Mouse (Mus musculus) forebrain, embryonic 16.5 days (tissue): ENCODE data around the gene Ptprcap. TPM values are rescaled to one million over a fixed set of nuclear protein-coding genes. Genes with fewer than 3 reads are reported as not detected.

Experiments used
- ATAC-seq: fragments of 200-750 bp; cut with Nextera tagmentation; 2 replicates; pipeline ENCODE4 v1.8.0; 2017; ENCODE audit warnings: mild to moderate bottlenecking, moderate library complexity
- H3K27ac ChIP-seq: fragments of 300-500 bp; sonication (generic); 2 replicates; pipeline ENCODE4 v1.5.1; 2014; ENCODE audit warnings: low read length, control low read depth
- H3K27me3 ChIP-seq: fragments of 300-500 bp; sonication (generic); replicated peaks from 2 replicates; pipeline ENCODE4 v1.6.1; 2014; ENCODE audit warnings: low read length; ENCODE audit not compliant: control insufficient read depth, insufficient read depth
- H3K36me3 ChIP-seq: fragments of 300-500 bp; sonication (generic); 2 replicates; pipeline ENCODE4 v1.6.1; 2014; ENCODE audit not compliant: control insufficient read depth, insufficient read depth
- H3K4me1 ChIP-seq: fragments of 300-500 bp; sonication (generic); replicated peaks from 2 replicates; pipeline ENCODE4 v1.6.1; 2014; ENCODE audit warnings: low read length; ENCODE audit not compliant: control insufficient read depth, insufficient read depth
- H3K4me2 ChIP-seq: fragments of 300-500 bp; sonication (generic); 2 replicates; pipeline ENCODE4 v1.6.1; 2014; ENCODE audit warnings: mild to moderate bottlenecking, low read length, control low read depth
- H3K4me3 ChIP-seq: fragments of 300-500 bp; sonication (generic); replicated peaks from 2 replicates; pipeline ENCODE4 v1.5.1; 2014; ENCODE audit warnings: mild to moderate bottlenecking, low read length, control low read depth
- H3K9ac ChIP-seq: fragments of 300-500 bp; sonication (generic); replicated peaks from 2 replicates; pipeline ENCODE4 v1.6.1; 2014; ENCODE audit warnings: low read depth, low read length, control low read depth
- H3K9me3 ChIP-seq: fragments of 300-500 bp; sonication (generic); 2 replicates; pipeline ENCODE4 v1.6.1; 2016; ENCODE audit warnings: low read length; ENCODE audit not compliant: control insufficient read depth
- WGBS: fragments of 180-500 bp; shearing (Covaris S2); extraction: QIAGEN DNeasy Blood & Tissue Kit; methylation state at CpG from one replicate; pipeline ENCODE4 v1.1.7; 2014; 5-methylcytosine and 5-hydroxymethylcytosine counted together
- polyA plus RNA-seq: library from polyadenylated mRNA; unstranded; fragments of >200 nt; fragmentation: Nextera tagmentation; extraction: Ambion mirVana; gene quantifications from 2 replicates; pipeline ENCODE4 v1.2.1, GENCODE M21; 2015

Gene Ptprcap
- polyA plus RNA-seq, 1 experiment from 2014 or later, result not detected

DNA sequence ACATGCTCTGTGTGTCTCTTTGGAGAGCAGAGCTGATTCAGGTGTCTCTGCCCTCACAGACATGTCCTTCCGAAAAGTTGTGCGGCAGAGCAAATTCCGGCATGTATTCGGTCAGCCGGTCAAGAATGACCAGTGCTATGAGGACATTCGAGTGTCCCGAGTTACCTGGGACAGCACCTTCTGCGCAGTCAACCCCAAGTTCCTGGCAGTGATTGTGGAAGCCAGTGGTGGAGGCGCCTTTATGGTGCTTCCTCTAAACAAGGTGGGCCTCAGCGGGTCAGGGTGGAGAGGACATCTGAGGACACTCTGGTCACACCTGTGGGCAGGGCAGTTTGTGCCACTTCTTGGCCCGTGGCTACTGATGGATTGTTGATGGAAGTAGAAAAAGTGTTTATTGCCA is 4.1 kb upstream of the Ptprcap start:
- WGBS, result 89% methylated on average over 11 of the region's 11 CpGs
- H3K4me1 ChIP-seq, result peaks cover 22% of the 10 kb centered on the region
- no peak for ATAC-seq

DNA sequence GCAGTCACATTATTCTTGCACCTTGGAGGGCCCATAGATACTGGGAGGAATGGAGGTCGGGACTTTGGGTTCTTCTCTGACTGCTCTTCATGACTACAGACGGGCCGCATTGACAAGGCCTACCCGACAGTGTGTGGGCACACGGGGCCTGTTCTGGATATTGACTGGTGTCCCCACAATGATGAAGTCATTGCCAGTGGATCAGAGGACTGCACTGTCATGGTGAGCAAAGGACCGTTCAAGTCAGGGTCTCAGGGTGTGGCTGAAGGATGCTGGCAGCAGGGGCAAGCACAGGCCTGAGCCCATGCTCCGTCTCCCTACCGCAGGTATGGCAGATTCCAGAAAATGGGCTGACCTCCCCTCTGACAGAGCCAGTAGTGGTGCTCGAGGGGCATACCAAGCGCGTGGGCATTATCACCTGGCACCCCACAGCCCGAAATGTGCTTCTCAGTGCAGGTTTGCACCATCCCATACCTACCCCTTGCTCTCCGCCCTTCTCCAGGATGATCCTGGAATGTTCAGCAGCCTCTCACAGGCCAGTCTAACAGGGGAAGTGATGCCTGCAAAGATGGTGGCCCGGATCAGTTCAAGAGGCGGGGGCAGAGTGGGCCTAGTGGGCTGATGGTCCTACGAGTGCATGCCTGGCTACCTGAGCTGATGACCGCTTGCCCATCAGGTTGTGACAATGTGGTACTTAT is 3.5 kb upstream of the Ptprcap start:
- no peak overlapping the region for H3K9ac ChIP-seq
- H3K27ac ChIP-seq, result no peak overlapping the region
- H3K4me1 ChIP-seq, result peaks cover 22% of the 10 kb centered on the region
- ATAC-seq, result no peak
- H3K27me3 ChIP-seq, result no peaks in the 10 kb centered on the region
- no peak overlapping the region for H3K4me2 ChIP-seq
- H3K4me3 ChIP-seq, result no peak overlapping the region
- H3K36me3 ChIP-seq, result peaks cover 6% of the 10 kb centered on the region; the same call in 1 of the 2 replicates
- H3K9me3 ChIP-seq, result no peaks in the 10 kb centered on the region
- WGBS, result 93% methylated on average over 17 of the region's 17 CpGs

More for the DNA sequence above, 4.1 kb upstream of the Ptprcap start:
- H3K27ac ChIP-seq, result no peak overlapping the region; the same call in 1 of the 2 replicates
- H3K4me2 ChIP-seq, result peak overlapping the region; percentile 96
- no peaks in the 10 kb centered on the region for H3K27me3 ChIP-seq
- H3K4me3 ChIP-seq, result peak overlapping the region; percentile 88
- no peaks in the 10 kb centered on the region for H3K9me3 ChIP-seq
- H3K36me3 ChIP-seq, result peaks cover 6% of the 10 kb centered on the region; the same call in 1 of the 2 replicates
- H3K9ac ChIP-seq, result peak overlapping the region; percentile 91

DNA sequence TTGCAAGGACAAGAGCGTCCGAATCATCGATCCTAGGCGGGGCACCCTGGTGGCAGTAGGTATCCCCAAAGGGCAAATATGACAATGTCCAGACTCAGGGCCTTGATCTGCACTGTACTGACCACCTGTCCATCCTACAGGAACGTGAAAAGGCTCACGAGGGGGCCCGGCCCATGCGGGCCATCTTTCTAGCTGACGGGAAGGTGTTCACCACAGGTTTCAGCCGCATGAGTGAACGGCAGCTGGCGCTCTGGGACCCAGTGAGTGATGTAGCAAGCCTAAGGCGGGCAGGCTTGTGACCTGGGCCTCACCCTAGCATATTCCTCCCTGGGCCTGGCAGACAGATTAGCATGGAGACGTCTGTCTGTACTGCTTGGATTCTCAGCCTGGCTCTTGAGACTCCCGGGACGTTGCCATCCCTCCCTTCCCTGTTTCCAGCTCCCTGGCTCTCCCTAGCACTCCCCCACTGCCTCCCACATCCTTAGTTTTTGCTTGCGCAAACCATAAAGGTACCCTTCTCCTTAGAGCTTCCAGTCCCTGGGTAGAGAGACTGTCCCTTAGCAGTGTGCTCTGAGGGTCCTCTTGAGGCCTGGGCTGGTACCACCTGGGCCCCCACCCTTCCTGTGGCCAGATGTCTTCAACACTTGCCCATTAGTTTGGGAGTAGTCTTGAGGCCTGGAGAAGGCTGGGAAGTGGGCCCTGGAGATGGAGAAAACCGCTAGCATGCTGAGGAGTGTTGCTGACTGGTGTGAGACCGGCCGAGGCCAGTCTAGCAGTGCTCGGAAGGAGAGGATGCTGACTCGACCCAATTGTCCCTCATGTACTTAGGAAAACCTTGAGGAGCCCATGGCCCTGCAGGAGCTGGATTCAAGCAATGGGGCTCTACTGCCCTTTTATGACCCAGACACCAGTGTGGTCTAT is 2.6 kb upstream of the Ptprcap start:
- no peak for ATAC-seq
- Histone ChIP-seq H3K27me3 (no peaks in the 10 kb centered on the region), H3K36me3 (peaks cover 6% of the 10 kb centered on the region; the same call in 1 of the 2 replicates), H3K9me3 (no peaks in the 10 kb centered on the region), H3K4me3 (no peak overlapping the region), H3K4me1 (peaks cover 22% of the 10 kb centered on the region), H3K4me2 (no peak overlapping the region), H3K27ac (no peak overlapping the region), H3K9ac (no peak overlapping the region)
- WGBS, result 88% methylated on average over 22 of the region's 22 CpGs

DNA sequence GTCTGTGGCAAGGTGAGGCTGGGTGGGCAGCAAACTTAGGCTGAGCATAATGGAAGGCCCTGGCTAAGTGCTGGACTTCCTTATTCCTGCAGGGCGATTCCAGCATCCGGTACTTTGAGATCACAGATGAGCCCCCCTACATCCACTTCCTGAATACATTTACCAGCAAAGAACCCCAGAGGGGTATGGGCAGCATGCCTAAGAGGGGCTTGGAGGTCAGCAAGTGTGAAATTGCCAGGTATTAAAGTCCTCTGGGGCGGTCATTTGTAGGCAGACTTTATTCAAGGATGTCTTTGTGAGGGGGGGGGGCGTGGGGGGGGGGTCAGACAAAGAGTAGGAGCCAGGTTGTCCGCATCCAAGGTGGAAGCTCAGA is 1.9 kb upstream of the Ptprcap start:
- Histone ChIP-seq H3K9me3 (no peaks in the 10 kb centered on the region), H3K4me1 (peaks cover 22% of the 10 kb centered on the region), H3K4me2 (no peak overlapping the region), H3K27ac (no peak overlapping the region), H3K4me3 (no peak overlapping the region), H3K27me3 (no peaks in the 10 kb centered on the region), H3K36me3 (peaks cover 6% of the 10 kb centered on the region; the same call in 1 of the 2 replicates), H3K9ac (no peak overlapping the region)
- no peak for ATAC-seq
- 72% methylated on average over 5 of the region's 5 CpGs for WGBS

DNA sequence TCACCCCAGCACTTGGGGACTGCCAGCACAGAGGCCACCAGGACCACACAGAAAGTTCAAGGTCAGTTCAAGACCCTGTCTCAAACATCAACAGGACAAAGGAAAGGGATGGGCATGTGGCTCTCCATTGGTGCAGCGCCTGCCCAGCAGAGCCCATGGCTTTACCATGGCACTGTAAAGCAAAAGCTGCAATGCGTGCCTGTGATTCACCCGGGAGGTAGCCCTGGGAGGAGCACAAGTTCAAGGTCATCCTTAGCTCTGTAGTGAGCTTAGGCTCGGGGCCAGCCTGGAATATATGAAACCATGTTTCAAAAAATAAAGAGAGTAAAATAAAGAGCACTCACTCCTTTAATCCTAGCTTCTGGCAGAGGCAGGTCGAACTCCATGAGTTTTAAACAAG is 1.5 kb upstream of the Ptprcap start:
- Histone ChIP-seq H3K9ac (no peak overlapping the region), H3K27me3 (no peaks in the 10 kb centered on the region), H3K4me3 (no peak overlapping the region), H3K36me3 (peaks cover 10% of the 10 kb centered on the region), H3K9me3 (no peaks in the 10 kb centered on the region), H3K4me1 (peaks cover 22% of the 10 kb centered on the region), H3K4me2 (no peak overlapping the region), H3K27ac (no peak overlapping the region)
- WGBS, result 88% methylated on average over 5 of the region's 5 CpGs
- ATAC-seq, result no peak

DNA sequence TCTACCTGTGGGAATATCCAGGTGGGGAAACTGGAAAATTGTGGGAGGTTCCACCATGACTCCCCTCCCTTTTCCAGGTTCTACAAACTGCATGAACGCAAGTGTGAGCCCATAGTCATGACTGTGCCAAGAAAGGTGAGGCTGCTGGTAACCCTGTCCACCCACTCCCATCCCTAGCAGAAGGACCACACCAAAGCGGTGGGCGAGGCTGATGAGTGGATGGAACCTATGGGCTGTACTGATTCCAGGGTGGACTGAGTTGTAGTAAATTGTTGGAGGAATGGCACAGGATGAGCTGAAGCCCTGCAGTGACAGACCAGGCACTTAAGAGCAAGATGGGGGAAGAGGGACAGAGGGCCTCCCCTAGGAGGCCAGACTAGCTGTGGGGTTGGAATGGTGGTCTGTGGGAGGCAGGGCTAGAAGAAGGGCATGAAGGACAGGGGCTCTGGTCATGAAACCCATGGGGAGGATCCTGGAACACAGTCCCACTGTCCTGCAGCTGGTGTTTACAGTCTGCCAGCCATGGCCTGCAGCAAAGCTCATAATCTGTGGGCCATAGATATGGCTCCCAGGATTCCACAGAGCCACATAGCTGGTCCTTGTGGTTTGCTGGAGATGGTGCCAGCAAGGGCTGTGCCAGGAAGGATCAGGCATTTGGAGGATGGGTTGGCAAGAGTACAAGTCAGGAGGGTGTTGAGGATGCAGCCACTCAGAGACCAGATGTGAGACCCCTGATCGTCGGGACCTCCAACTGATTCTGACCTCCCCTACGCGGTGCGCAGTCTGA is 766 bp upstream of the Ptprcap start:
- peaks cover 11% of the 10 kb centered on the region for H3K36me3 ChIP-seq
- H3K9me3 ChIP-seq, result no peaks in the 10 kb centered on the region

DNA sequence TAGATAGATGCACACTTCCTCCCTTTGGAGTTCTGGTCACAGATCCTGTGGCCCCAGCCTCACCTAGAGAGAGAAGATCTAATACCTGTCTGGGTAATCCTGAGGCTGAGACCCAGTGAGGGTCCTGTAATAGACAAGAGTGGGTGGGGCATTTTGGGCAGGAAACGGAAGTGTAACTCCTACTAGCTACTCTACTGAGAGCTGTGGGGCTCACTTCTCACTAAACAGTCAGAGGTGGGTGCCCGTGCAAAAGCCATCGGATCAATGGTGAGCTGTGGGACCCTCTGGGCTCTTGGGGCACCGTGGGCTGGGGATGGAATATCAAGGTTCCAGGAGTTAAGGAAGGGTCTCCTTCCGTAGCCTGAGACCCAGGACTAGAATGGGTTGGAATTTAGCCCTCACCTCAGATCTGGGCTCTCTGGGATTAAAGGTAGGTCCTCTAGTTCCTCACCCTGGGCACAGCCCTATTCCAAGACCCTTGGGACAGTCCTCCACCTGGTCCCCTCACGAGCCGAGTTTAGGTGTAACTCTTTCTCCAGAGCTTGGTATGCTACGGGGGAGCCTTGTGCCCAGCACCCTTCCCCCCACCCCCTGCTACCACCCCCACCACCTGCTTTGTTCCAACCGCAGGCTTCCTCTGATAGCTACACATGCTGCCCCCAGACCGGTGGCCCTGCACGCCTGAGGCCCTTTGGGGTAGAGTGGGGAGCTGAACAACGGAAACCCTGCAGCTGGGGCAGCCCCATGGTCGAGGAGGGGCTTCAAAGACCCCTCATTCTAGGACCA is 1.2 kb downstream of the Ptprcap start:
- H3K9ac ChIP-seq, result no peak overlapping the region
- peaks cover 24% of the 10 kb centered on the region for H3K36me3 ChIP-seq
- WGBS, result 85% methylated on average over 13 of the region's 13 CpGs
- peaks cover 7% of the 10 kb centered on the region for H3K4me1 ChIP-seq
- no peak overlapping the region for H3K27ac ChIP-seq
- no peaks in the 10 kb centered on the region for H3K27me3 ChIP-seq
- ATAC-seq, result no peak
- no peak overlapping the region for H3K4me3 ChIP-seq
- H3K9me3 ChIP-seq, result no peaks in the 10 kb centered on the region
- no peak overlapping the region for H3K4me2 ChIP-seq

More for the DNA sequence above, 766 bp upstream of the Ptprcap start:
- Histone ChIP-seq H3K27ac (no peak overlapping the region), H3K4me3 (no peak overlapping the region), H3K27me3 (no peaks in the 10 kb centered on the region), H3K9ac (no peak overlapping the region), H3K4me2 (no peak overlapping the region), H3K4me1 (peaks cover 21% of the 10 kb centered on the region)
- ATAC-seq, result no peak
- WGBS, result 88% methylated on average over 8 of the region's 8 CpGs

DNA sequence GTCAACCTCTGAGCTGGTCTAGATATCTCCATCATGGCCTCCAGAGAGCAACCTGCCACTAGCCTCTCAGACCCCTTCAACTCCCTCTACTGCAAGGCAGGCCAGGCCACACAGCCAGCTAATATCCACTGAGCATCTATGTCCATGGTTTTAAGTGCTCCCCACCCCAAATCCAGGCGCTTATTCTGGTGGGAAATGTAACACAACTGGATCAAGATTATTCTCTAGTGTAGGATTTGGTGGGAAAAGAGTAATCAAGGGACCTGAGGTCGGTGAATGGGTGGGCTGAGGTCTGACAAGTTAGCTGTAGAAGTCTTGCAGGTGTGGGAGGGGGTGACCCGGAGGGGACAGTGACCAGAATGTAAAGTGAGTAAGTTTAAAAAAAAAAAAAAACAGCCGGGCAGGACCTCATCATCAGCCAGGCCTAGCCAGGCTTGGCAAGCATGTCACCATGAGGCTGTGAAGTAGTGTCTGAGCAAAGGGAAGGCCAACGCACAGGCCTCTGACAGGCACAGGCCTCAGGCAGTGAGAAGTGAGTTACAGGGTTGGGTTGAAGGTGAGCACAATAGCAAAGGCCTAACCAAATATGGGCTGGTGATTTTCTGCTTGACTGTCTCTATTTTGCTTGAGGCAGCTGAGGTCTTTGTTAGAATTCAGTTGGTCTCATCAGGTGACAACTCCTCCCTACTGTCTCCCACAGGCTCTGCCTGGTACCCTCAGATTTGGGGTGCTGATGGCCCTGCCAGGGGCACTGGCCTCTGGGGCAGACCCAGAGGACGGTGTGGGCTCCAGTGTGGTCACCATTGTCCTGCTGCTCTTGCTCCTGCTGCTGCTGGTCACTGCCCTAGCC is 2.0 kb downstream of the Ptprcap start:
- no peak for ATAC-seq
- Histone ChIP-seq H3K9me3 (no peaks in the 10 kb centered on the region), H3K4me2 (no peak overlapping the region), H3K4me1 (no peaks in the 10 kb centered on the region), H3K27me3 (no peaks in the 10 kb centered on the region), H3K36me3 (peaks cover 24% of the 10 kb centered on the region), H3K27ac (no peak overlapping the region), H3K9ac (no peak overlapping the region), H3K4me3 (no peak overlapping the region)
- 70% methylated on average over 6 of the region's 6 CpGs for WGBS
